Mouse (Mus musculus) frontal cortex, postnatal 25 days (tissue): Measurements from ENCODE around the gene Gm10772.
"Not testable (repeated sequence)": the region's sequence is repeated elsewhere in the genome, so short reads cannot be mapped to it uniquely, and the experiment has no call there.

Experiments used
- DNase-seq, 2 experiments: peaks; one replicate each; pipeline ENCODE4 v3.0.0; 2022; ENCODE audit warnings: low spot score in 2 of 2

Gene Gm10772

GRCm38 (mm10) chr13:66227473-66227872 is at the start of gene Gm10772:
Gene Gm10772, minus strand, starts transcription at chr13:66227573.
- not testable (repeated sequence) for DNase-seq

DNA sequence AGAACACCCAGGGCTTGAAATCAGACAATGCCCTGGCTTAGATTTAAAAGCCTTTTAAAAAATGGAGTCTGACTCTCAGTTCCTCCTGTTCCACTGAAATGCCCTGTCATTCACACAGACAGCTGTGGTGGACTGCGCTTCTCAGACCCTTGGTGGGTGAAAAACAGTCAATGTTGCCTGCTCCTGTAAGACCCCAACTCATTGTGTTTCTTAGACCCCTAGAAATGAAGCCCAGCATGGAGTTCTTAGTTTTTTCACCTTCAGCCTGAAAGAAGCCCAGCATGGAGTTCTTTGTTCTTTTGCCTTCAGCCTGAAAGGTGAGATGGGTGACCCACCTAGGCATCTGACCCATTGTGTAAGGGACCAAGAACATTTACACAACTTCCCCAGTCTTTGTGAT is 36.5 kb upstream of the Gm10772 start:
- DNase-seq, result not testable (repeated sequence)

GRCm38 (mm10) chr13:66263141-66263540 is 35.8 kb upstream of the Gm10772 start:
- not testable (repeated sequence) for DNase-seq

DNA sequence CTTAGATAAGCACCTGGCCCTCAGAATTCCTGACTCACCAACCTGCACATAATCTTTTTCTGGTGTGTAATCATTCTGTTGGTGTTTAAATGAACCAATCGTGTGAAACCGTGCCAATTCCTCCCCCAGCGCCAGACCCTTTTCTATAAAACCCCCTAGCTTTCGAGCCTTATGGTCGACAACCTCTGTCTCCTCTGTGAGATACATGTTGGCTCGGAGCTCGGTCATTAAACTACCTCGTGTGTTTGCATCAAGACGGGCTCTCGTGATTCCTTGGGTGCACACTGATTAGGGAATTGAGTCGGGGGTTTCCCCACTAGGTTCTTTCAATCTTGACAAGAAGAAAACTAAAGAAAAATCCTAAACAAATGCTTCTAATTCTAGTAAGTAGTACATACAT is 13.0 kb downstream of the Gm10772 start:
- no peak for DNase-seq

GRCm38 (mm10) chr13:66213811-66214210 is 13.6 kb downstream of the Gm10772 start:
- not testable (repeated sequence) for DNase-seq

GRCm38 (mm10) chr13:66179172-66179571 is 48.2 kb downstream of the Gm10772 start:
- not testable (repeated sequence) for DNase-seq
